Comparison of ENCODE assay signal across 20 mouse cellular contexts in genomic region chr12:77089624-77090278, GRCm38 (mm10).
DNase-seq lines count a peak whose midpoint lies in the region; ATAC-seq and TF ChIP-seq lines count a peak whose summit lies in the region.
"Had no signal": no experiment of that assay in that cellular context is flagged by ENCODE, and none has a peak within 500 bp of the region (broad histone marks: within the 10 kb centered on the region; RNA-seq: fewer than 3 reads in every experiment).

No protein-coding gene starts in this region.

- no peak for TF ChIP-seq CTCF in G1E (IDR thresholded peaks at IDR 0.05; ENCODE audit: low read depth, low read length)

- DNase-seq in heart, adult 8-10 months (ENCODE audit: low spot score), result peak; percentile 11
- DNase-seq in G1E (ENCODE audit: low spot score), result no peak
- peak; percentile 48 for DNase-seq in c-Kit-positive CD71-positive TER-119-positive erythroid progenitor cells, embryonic 14.5 days (ENCODE audit: low spot score)
- DNase-seq in urinary bladder, postnatal 14 days (ENCODE audit: low spot score), result no peak
- no peak for DNase-seq in midbrain, embryonic 14.5 days
- DNase-seq in spleen, postnatal 10 days (ENCODE audit: low spot score in 2 of 2), result no peak
- DNase-seq: B cell, adult 2 months; cerebellum, adult 18-20 months; cerebellum, postnatal 36 days; kidney, postnatal 10 days; lung, postnatal 14 days; thymus, adult 2 months had no signal

- H3K36me3 ChIP-seq in heart, embryonic 12.5 days, result no peaks in the 10 kb centered on the region
- H3K36me3 ChIP-seq in G1E (replicated peaks), result no peaks in the 10 kb centered on the region
- H3K36me3 ChIP-seq in liver, embryonic 16.5 days (ENCODE audit: control insufficient read depth, insufficient read depth), result no peaks in the 10 kb centered on the region
- no peaks in the 10 kb centered on the region for H3K36me3 ChIP-seq in midbrain, embryonic 14.5 days (ENCODE audit: control insufficient read depth, insufficient read depth, low read length)
- H3K36me3 ChIP-seq: embryonic facial prominence, embryonic 10.5 days; forebrain, embryonic 15.5 days; limb, embryonic 15.5 days had no signal

- WGBS in heart, embryonic 12.5 days, result 65% methylated on average over 6 of the region's 6 CpGs
- WGBS in liver, embryonic 16.5 days (ENCODE audit: insufficient replicate concordance), result 37% methylated on average over 6 of the region's 6 CpGs
- 91% methylated on average over 6 of the region's 6 CpGs for WGBS in midbrain, embryonic 14.5 days

- H3K4me3 ChIP-seq in heart, embryonic 12.5 days, result no peak overlapping the region
- H3K4me3 ChIP-seq in G1E (ENCODE audit: low read depth, low read length), result peak overlapping the region; percentile 14; the same call in 1 of the 2 replicates
- no peak overlapping the region for H3K4me3 ChIP-seq in liver, embryonic 16.5 days (ENCODE audit: low read depth, low read length)
- no peak overlapping the region for H3K4me3 ChIP-seq in midbrain, embryonic 14.5 days (replicated peaks; ENCODE audit: low read depth, low read length)
- H3K4me3 ChIP-seq: embryonic facial prominence, embryonic 10.5 days; forebrain, embryonic 15.5 days; layer of hippocampus, adult 2 months; limb, embryonic 15.5 days had no signal

- H3K27ac ChIP-seq in heart, embryonic 12.5 days (ENCODE audit: poor library complexity, severe bottlenecking), result no peak overlapping the region
- H3K27ac ChIP-seq in liver, embryonic 16.5 days (ENCODE audit: low read length), result no peak overlapping the region
- H3K27ac ChIP-seq in midbrain, embryonic 14.5 days (replicated peaks; ENCODE audit: low read depth, low read length), result no peak overlapping the region
- H3K27ac ChIP-seq: embryonic facial prominence, embryonic 10.5 days; forebrain, embryonic 15.5 days; hindbrain, embryonic 14.5 days; layer of hippocampus, adult 2 months; limb, embryonic 15.5 days had no signal

- no peaks in the 10 kb centered on the region for H3K9me3 ChIP-seq in heart, embryonic 12.5 days (replicated peaks)
- H3K9me3 ChIP-seq in G1E (replicated peaks), result peaks cover 13% of the 10 kb centered on the region
- no peaks in the 10 kb centered on the region for H3K9me3 ChIP-seq in liver, embryonic 16.5 days (replicated peaks; ENCODE audit: control insufficient read depth, low read length)
- no peaks in the 10 kb centered on the region for H3K9me3 ChIP-seq in midbrain, embryonic 14.5 days (ENCODE audit: control insufficient read depth, low read length)
- H3K9me3 ChIP-seq: embryonic facial prominence, embryonic 10.5 days; forebrain, embryonic 15.5 days; limb, embryonic 15.5 days had no signal

- no peak overlapping the region for H3K4me2 ChIP-seq in heart, embryonic 12.5 days
- H3K4me2 ChIP-seq in liver, embryonic 16.5 days (ENCODE audit: low read depth, low read length), result no peak overlapping the region
- no peak overlapping the region for H3K4me2 ChIP-seq in midbrain, embryonic 14.5 days (ENCODE audit: low read length)
- H3K4me2 ChIP-seq: forebrain, embryonic 15.5 days; hindbrain, embryonic 14.5 days; limb, embryonic 15.5 days had no signal

- no peak for ATAC-seq in heart, embryonic 12.5 days (ENCODE audit: insufficient number of reproducible peaks, low FRiP score)
- ATAC-seq in G1E (ENCODE audit: extremely low read depth, insufficient number of reproducible peaks, low FRiP score, poor library complexity, severe bottlenecking), result peak; percentile 25
- ATAC-seq in liver, embryonic 16.5 days (ENCODE audit: low read depth), result peak; percentile 62; the same call in 1 of the 2 replicates
- ATAC-seq in midbrain, embryonic 14.5 days (ENCODE audit: low FRiP score, low TSS enrichment), result no peak
- ATAC-seq: forebrain, embryonic 15.5 days; intestine, embryonic 16.5 days had no signal

- no peaks in the 10 kb centered on the region for H3K27me3 ChIP-seq in heart, embryonic 12.5 days (replicated peaks)
- no peaks in the 10 kb centered on the region for H3K27me3 ChIP-seq in G1E (ENCODE audit: insufficient read depth, low read length)
- no peaks in the 10 kb centered on the region for H3K27me3 ChIP-seq in liver, embryonic 16.5 days (ENCODE audit: control insufficient read depth, insufficient read depth, low read depth, low read length)
- H3K27me3 ChIP-seq in midbrain, embryonic 14.5 days (ENCODE audit: control insufficient read depth, insufficient read depth, low read length), result no peaks in the 10 kb centered on the region
- H3K27me3 ChIP-seq: forebrain, embryonic 15.5 days; limb, embryonic 15.5 days had no signal

- peaks cover 16% of the 10 kb centered on the region for H3K4me1 ChIP-seq in heart, embryonic 12.5 days (replicated peaks)
- peaks cover 94% of the 10 kb centered on the region for H3K4me1 ChIP-seq in G1E (ENCODE audit: insufficient read depth, low read depth, low read length)
- H3K4me1 ChIP-seq in liver, embryonic 16.5 days (ENCODE audit: control insufficient read depth, low read depth, low read length), result peaks cover 25% of the 10 kb centered on the region
- no peaks in the 10 kb centered on the region for H3K4me1 ChIP-seq in midbrain, embryonic 14.5 days (ENCODE audit: control insufficient read depth, insufficient read depth, low read length)
- H3K4me1 ChIP-seq: embryonic facial prominence, embryonic 10.5 days; forebrain, embryonic 15.5 days had no signal

- no peak overlapping the region for H3K9ac ChIP-seq in heart, embryonic 12.5 days
- H3K9ac ChIP-seq in liver, embryonic 16.5 days (ENCODE audit: low read depth, low read length), result no peak overlapping the region
- H3K9ac ChIP-seq in midbrain, embryonic 14.5 days (replicated peaks; ENCODE audit: low read length), result no peak overlapping the region
- H3K9ac ChIP-seq: forebrain, embryonic 15.5 days; hindbrain, embryonic 14.5 days; limb, embryonic 15.5 days had no signal

Comparison
In these comparisons a context has a peak if more than half of its experiments do, and no peak if none do; other contexts are left out.
1. DNase-seq: peak in heart, adult 8-10 months (single experiment) and c-Kit-positive CD71-positive TER-119-positive erythroid progenitor cells, embryonic 14.5 days (single experiment); none in G1E (single experiment), urinary bladder, postnatal 14 days (single experiment), midbrain, embryonic 14.5 days (single experiment) and spleen, postnatal 10 days (0 of 2).
2. ATAC-seq: peak in G1E (single experiment) and liver, embryonic 16.5 days (single experiment); none in heart, embryonic 12.5 days (single experiment) and midbrain, embryonic 14.5 days (single experiment).